Mouse (Mus musculus) olfactory bulb, adult 2 months (tissue): ENCODE results near the gene Rgl1. TPM values are rescaled to one million over a fixed set of nuclear protein-coding genes. Genes with fewer than 3 reads are reported as not detected.

Source experiments
- H3K27ac ChIP-seq: fragments of 200-500 bp; 2 replicates; pipeline ENCODE4 v1.5.1; 2012; ENCODE audit warnings: low read depth, low read length; ENCODE audit not compliant: insufficient read depth
- H3K4me1 ChIP-seq: fragments of 200-500 bp; 2 replicates; pipeline ENCODE4 v1.6.1; 2012; ENCODE audit warnings: low read length; ENCODE audit not compliant: control insufficient read depth, insufficient read depth
- H3K4me3 ChIP-seq: fragments of 200-500 bp; 2 replicates; pipeline ENCODE4 v1.5.1; 2012; ENCODE audit warnings: mild to moderate bottlenecking, low read depth, low read length, moderate library complexity; ENCODE audit not compliant: insufficient read depth
- CTCF ChIP-seq: fragments of 200-500 bp; IDR thresholded peaks from 2 replicates; pipeline ENCODE4 v1.5.1; 2012; ENCODE audit warnings: low read depth, mild to moderate bottlenecking, low read length, moderate library complexity; ENCODE audit not compliant: insufficient read depth
- POLR2A ChIP-seq: fragments of 200-500 bp; IDR thresholded peaks from 2 replicates; pipeline ENCODE4 v1.6.1; 2012; ENCODE audit warnings: mild to moderate bottlenecking, low read depth, low read length, moderate library complexity; ENCODE audit not compliant: insufficient read depth
- WGBS: fragments of 180-500 bp; shearing (Covaris S2); methylation state at CpG from one replicate; pipeline ENCODE4 v1.1.7; 2018; 5-methylcytosine and 5-hydroxymethylcytosine counted together
- polyA plus RNA-seq: library from polyadenylated mRNA; stranded (reverse); fragments of >200 nt; gene quantifications from 2 replicates; pipeline ENCODE4 v1.2.4, GENCODE M21; 2012; ENCODE audit warnings: low replicate concordance; ENCODE audit not compliant: missing spikeins, insufficient read depth, insufficient read length

Gene Rgl1
- polyA plus RNA-seq, 1 experiment, result not detected

DNA sequence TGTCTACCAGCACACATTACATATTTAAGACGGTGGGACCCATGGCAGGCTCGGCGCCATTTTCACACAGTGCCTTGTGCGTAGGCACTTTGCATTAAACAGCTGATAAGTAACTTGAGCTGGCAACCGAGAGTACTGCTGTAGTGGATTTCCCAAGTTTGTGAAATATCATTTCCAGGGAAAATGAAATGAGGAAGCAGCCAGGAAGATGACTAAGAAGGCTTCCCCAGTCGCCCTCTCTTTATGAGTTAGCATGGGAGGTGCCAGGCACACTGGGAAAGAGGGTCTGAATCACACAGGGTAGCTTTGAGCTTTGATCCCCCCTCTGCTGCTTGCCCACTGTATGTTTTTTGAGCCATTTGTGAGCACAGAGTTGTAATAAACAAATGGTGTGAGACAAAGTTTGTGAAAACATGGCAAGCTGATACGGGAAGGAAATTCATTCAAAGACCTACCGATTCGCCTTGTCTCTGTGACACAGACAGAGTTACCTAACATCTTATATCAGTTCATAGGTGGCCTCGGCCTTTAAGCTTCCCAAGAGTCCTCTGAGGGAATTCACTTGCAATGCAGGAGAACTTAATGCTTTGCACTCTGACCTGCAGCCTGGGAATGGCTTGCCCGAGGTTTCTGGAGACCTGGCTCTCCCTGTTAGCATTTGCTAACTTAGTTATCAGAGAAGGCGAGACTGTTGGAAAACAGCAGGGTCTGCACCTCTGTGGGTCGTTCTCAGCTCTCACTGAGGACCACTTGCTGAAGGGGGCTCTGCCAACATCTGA is 184.8 kb downstream of the Rgl1 start:
- TF ChIP-seq POLR2A, result no peak
- no peak for TF ChIP-seq CTCF
- Histone ChIP-seq H3K4me1 (peaks cover 24% of the 10 kb centered on the region), H3K4me3 (no peak overlapping the region), H3K27ac (no peak overlapping the region)
- WGBS, result 82% methylated on average over 13 of the region's 13 CpGs

DNA sequence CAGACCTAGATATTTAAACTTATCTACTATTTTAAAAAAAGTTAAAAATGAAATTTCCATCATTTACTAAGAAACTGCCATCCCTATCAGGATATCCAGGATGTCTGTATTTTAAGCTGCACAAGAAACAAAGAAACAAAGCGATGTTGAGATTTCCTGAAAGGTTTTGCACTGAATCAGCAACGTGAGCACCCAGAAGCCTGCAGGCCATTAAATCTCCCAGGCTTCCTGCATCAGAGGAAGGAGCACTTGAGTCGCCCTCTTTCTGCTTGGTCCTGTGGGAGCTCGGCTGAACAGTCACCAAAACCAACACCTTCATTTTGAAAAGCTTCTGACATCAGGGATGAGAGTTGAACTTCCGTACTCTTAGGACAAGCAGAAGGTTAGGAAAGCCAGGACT is 187.2 kb downstream of the Rgl1 start:
- WGBS, result 74% methylated on average over 5 of the region's 5 CpGs
- Histone ChIP-seq H3K4me3 (no peak overlapping the region), H3K27ac (no peak overlapping the region), H3K4me1 (peaks cover 24% of the 10 kb centered on the region)
- TF ChIP-seq CTCF (no peak), POLR2A (no peak)

GRCm38 (mm10) chr1:152578108-152578721 is 187.9 kb downstream of the Rgl1 start:
- no peak overlapping the region for H3K4me3 ChIP-seq
- H3K27ac ChIP-seq, result no peak overlapping the region
- 25% methylated on average over 19 of the region's 19 CpGs for WGBS
- no peak for TF ChIP-seq CTCF
- no peak for TF ChIP-seq POLR2A
- peaks cover 28% of the 10 kb centered on the region for H3K4me1 ChIP-seq

DNA sequence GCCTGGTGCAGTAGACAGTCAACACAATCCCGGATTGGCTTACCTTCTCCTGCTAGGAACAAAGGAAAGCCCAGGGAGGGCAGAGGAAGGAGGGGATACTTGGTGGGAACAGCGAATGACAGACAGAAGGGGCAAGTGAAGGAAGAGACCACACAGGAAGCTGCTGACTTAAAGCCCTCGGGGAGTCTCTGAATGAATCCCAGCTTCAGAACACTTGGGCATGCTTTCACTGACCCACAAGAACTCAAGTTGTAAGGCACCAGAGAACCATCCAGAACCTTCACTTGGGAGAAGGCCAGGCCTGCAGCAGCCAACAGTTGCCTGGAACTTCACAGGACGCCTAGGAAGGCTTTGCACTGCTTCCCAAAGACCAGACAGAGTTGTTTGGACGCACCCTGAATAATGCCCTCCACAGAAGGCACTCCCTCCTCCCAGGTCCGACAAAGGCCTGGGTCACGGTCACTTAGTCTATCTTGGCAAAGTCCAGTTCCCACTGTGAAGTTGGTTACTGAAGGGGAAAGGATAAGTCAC is 189.5 kb downstream of the Rgl1 start:
- H3K4me3 ChIP-seq, result no peak overlapping the region
- H3K4me1 ChIP-seq, result peaks cover 32% of the 10 kb centered on the region
- 52% methylated on average over 7 of the region's 7 CpGs for WGBS
- H3K27ac ChIP-seq, result no peak overlapping the region
- TF ChIP-seq POLR2A, result no peak
- no peak for TF ChIP-seq CTCF

DNA sequence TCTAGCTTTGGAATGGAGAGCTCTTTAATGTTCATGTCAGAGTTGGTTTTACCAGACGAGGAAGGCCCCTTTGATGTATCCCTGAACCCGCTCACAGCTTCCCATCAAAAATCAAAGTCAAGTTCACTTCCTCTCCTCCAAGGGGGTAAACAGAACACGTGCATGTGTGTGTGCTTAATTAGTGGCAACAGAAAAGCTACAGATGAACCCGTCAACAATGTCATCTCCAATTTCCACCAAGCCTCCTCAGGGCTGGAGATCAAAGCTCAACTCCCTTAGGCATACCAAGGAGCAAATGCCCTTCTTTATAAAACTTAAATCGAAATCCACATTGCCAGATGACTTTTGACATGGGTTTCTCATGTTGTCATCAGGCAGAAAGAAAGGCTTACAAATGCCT is 191.1 kb downstream of the Rgl1 start:
- TF ChIP-seq POLR2A (no peak), CTCF (no peak)
- Histone ChIP-seq H3K4me1 (peaks cover 29% of the 10 kb centered on the region), H3K27ac (no peak overlapping the region), H3K4me3 (no peak overlapping the region)
- 83% methylated on average over 5 of the region's 5 CpGs for WGBS

- Histone ChIP-seq H3K4me3 (no peak overlapping the region), H3K27ac (no peak overlapping the region), H3K4me1 (peaks cover 25% of the 10 kb centered on the region)
- WGBS, result 60% methylated on average over 8 of the region's 8 CpGs
- TF ChIP-seq POLR2A (no peak), CTCF (no peak)
Observed at GRCm38 (mm10) chr1:152573470-152574059, 192.6 kb downstream of the Rgl1 start.

- 45% methylated on average over 7 of the region's 7 CpGs for WGBS
- Histone ChIP-seq H3K27ac (no peak overlapping the region), H3K4me1 (peaks cover 22% of the 10 kb centered on the region), H3K4me3 (no peak overlapping the region)
- TF ChIP-seq POLR2A (no peak), CTCF (no peak)
Observed at GRCm38 (mm10) chr1:152572755-152573469, 193.2 kb downstream of the Rgl1 start.

GRCm38 (mm10) chr1:152571340-152571739 is 194.8 kb downstream of the Rgl1 start:
- peaks cover 16% of the 10 kb centered on the region for H3K4me1 ChIP-seq
- no peak for TF ChIP-seq CTCF
- no peak for TF ChIP-seq POLR2A
- WGBS, result 94% methylated on average over 14 of the region's 14 CpGs
- no peak overlapping the region for H3K27ac ChIP-seq
- H3K4me3 ChIP-seq, result no peak overlapping the region
